Mouse (Mus musculus) A20 (cell line): ENCODE measurements around the gene Ndufs8.

Source experiments
- DNase-seq: peaks from one replicate; pipeline ENCODE4 v3.0.0-alpha.2; 2011; ENCODE audit warnings: low read depth, low spot score

Gene Ndufs8

DNA sequence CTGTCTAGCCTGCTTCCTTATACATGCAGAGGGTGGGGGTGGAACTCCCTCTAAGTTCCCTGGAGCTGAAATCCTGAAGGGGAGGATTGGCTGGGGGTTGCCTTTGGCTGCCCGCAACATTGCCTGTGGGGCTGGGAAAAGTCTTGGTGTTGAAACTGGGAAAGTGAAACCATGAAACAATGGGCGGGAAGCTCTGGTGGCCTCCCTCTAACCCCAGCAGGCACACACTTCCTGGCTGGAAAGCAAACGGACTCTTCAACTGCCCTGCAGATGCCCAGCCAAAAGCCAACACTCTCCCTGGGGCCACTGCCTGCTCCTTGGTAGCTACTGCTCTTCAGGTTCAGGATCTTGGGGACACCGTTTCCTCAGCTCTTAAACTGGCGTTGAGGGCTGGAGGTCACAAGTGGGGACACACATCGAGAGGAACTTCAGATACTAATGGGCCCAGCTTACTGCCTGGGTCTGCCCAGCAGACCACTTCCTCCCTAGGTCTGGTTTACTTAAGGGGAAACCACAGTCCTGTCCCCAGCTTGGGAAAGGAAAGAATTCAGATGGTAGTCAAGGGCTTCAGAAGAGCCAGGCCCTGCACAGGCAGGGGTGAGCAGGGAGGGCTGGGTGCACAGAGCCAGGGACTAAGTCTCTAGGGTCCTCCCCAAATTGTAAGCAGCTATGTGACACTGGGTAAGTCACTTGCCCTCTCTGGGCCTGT lies 7.2 kb downstream of the Ndufs8 start:
- DNase-seq = peak; percentile 52

DNA sequence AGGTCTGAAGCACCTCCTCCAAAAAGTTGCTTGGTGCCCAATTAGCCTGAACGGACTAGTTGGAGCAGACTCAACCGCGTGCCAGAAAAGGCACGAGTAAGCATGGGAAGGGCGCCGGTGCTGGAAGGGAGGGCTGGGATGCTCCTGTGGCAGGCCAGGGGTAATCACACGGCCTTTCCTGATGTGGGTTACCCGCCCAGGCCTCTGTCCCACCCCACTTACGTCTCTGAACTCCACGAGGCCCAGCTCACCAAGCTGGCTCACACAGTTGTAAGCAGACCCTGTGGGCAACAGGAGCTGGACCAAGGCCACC lies 8.3 kb downstream of the Ndufs8 start:
- DNase-seq = no peak

DNA sequence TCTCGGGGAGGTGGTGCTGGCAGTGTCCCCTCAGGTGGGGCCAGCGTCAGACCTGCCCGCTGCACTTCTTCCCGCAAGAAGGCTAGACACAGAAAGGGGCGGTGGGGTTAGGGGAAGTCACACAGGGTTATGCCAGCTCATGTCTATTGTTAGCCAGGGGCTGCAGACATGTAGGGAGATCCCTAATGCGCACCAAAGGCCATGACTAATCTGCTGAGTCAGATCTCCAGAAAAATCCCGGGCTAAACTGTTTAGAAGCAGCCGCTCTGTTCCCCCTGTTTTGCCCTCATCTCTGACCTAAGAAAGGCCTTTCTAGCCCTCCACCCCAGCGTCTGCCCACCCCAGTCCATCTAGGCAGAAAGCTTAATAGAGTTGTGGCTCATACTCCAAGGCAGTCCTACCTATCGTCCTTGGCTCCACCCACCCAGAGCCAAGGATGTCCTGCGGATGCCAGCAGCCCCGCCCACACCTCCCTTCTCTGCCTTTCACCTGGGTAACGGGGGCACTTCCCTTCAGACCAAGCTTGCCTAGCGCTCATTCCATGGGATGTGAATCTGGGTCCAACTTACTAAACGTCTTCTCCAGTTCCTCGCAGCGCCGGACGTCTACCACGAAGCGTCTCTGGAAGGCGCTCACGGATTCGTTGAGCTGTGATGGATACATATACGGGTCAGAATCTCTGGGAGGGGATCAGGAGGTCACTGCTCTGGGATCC lies 8.8 kb downstream of the Ndufs8 start:
- DNase-seq = no peak

DNA sequence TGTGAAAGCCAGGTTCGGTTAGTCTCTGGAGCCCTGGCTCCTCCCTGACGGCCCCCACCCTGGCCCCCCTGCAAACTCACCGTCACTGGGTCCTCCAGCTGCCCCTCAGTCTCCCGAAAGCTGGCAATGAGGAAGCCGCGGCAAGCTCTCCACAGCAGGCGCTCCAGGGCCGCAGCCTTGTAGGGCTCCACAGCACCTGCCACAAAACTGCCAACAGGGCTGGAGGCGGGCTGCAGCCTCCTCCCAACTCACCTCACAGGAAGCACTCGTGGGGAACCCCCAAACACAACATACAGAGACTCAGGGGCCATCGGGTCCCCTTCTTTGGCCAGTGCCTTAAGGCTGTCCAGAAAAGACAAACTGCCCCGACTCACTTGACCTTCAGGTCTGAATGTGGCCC lies 9.6 kb downstream of the Ndufs8 start:
- no peak for DNase-seq

DNA sequence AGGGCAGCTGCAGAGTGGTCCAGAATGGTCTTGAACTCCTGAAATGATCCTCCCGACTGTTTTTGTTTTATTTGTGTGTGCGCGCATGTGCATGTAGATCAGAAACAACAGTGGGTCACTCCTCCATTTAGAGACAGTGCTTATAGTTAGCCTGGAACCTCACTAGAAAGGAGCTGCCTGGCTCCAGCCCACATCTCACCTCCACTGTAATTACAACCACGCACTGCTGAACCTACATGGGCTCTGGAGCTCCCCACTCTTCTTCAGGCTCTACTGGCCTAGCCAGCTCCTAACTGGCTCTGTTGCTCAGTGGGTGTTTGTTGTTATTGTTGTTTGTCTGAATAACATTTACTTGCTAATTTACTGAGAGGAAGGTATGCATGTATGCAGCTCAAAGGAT lies 13.0 kb downstream of the Ndufs8 start:
- no peak for DNase-seq

DNA sequence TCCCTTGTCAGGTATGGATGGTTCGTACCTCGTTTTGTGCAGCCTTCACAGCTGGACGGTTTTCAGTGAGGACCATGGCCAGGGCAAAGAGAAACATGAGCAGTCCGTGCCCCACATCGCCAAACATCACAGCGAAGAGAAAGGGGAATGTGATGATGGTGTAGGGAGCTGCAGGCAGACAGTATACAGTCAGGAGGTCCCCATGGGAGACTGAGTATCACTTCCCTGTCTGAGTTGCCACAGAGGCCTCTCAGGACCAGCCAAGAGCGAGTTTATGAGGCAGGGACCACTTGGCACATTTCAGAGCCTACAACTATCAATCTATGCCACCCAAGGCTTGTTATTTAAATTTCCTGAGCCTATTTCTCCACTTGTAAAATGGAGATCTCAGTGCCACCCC lies 13.6 kb downstream of the Ndufs8 start:
- DNase-seq = peak; percentile 73

DNA sequence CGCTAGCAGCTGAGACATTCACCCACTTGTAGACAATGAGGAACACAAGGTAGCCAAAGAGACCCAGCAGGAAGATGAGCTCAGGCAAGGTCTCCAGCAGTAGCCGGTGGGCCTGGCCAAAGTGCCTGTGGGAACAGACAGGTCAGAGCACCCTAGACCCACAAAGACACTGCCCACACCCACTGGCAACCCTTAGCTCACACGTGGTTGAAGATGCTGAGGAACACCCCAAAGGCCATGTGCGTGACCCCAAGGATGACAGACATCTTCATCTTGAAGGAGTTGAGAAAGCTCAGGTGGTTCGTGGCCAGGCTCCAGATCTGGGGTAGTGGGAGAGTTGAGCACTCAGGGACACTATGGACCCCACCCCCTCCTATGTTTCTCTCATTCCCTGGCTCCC lies 15.0 kb downstream of the Ndufs8 start:
- DNase-seq = no peak

DNA sequence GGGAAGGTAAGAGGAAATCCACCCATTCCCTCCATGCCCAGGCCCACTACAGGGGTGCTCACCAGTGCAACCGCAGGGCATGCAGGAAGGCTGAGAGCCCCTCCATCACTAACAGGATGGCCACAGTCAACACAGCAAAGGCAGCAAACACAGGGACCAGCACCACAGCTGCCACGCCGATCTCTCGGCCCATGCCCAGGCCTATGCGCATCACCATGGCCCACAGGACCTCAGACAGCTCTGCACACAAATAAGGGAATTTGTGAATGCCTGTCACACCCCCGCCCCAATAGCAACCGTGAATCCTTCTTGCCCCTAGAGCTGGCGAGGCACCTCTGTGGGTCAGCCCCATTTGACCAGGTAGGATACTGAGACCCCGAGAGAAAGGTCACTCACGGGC lies 16.4 kb downstream of the Ndufs8 start:
- DNase-seq = no peak

DNA sequence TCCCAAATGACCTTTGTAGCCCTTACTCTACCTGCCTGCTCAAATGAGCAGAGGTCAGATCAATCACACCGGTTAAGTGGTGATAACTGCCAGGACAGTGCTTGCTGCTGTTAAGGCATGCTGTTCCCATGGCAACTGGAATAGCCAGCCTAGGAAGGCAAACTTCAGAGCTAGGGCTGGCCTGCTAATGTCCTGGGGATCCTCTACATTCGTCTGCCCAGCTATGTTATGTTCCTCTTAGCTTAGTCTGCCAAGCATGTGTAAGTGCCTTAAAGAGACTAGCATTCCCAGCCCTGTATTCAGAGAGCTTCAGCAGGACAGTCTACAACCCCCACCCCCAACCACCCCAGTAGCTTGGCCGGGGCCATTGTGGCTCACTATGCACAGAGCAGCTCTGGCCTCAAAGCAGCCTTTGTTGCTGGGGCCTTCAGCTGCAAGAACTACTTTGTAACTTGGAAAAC lies 17.4 kb downstream of the Ndufs8 start:
- no peak for DNase-seq

DNA sequence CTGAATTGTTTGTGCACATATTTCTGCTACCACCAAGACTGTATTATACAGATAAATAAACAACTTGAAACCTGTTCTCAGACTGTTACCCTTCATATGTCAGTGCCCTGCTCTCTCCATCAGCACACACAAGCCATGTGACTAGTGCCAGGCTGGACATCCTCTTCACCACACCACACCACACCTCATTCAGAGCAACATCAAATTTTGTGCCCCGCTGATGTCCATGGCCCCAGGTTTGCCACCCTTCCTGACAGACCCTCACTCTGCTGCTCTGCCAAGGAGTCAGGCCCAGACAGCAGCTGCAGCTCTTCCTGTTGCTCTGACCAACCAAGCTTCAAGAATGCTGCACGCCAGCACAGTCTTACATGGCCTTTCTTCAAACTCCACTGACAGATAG lies 18.3 kb downstream of the Ndufs8 start:
- DNase-seq = no peak

DNA sequence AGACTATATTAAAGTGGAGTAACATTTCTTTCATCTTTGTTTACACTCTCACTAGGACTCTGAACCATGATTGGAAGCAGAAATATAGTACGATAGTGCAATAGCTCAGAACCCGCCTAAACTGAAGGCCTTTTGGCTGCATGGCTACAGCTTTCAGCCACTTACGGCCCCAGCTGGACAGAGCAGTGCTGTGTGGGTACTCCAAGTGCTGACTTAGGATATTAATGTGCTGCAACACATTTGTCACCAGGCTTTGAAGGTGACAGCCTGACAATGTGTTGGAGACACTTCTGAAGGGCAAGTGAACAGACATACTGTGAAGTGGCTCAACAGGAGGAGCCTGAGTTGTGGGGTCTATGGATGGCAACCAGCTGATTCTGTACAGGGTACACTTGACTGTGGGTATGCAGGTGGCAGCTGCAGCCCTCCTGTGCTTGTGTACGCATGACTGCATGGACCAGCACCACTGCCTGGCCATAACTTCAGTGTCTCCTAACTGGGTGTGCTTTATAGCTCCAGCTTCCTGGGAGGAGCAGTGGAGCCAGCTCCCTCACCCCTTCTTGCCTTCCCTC lies 18.9 kb downstream of the Ndufs8 start:
- no peak for DNase-seq

DNA sequence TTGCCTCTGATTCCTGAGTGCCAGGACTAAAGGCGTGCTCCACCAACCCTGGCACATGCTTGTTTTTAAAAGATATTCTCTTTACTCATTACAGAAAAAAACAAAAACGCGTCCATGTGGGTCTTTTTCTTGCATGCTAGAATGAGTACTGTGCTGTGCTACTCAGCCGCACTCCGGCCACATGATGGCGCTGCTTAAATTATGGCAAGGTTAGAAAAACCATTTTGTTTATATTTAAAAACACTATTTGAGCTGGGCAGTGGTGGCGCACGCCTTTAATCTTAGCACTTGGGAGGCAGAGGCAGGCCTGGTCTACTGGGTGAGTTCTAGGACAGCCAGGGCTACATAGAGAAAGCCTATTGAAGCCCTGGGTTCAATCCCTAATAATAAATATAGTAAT lies 22.4 kb downstream of the Ndufs8 start:
- peak; percentile 48 for DNase-seq

DNA sequence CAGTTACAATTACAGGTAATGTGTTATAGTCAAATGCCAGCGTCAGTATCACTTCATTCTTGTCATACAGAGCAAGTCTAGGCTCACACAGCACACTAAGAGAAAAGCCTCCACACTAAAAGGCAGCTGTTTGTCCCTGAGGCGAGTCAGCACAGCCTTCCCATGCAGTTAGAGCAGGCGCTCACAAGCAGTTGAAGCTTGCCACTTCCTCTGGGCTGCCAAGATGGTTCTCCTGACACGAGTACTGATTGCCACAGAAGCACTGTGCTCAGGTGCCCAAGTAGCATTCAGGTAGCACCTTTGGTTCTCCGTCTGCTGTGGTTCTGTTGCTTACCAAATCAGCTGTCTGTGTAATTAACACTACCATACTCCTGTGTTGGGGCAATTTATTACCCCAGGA lies 23.5 kb downstream of the Ndufs8 start:
- no peak for DNase-seq

DNA sequence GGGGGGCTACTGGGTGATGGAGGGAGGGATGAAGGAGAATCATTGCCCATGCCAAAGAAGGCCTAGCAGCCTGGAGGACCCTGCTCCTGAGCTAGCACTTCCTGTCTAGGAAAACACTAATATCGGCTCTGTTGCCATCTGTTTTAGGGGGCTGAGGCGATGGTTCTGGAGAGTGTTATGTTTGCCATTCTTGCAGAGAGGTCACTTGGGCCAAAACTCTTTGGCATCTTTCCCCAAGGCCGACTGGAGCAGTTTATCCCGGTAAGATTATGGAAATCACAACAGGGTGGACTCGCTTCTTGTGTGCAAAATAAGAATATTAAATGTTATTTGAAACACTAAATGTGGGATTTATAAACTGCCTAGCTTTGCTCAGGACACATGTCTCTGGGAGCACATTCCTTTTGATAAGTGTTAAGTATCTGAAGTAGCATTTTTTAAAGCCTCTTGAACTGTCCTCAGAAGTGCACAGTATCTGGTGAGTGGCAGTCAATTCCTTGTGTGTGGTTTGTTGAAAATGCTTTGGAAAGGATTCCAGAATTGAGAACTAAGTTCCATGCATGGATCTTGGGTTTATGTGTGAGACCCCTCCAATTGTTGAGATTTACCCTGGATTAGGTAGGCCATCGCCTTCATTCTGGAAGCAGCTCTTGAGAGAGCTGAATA lies 28.1 kb downstream of the Ndufs8 start:
- DNase-seq = no peak

DNA sequence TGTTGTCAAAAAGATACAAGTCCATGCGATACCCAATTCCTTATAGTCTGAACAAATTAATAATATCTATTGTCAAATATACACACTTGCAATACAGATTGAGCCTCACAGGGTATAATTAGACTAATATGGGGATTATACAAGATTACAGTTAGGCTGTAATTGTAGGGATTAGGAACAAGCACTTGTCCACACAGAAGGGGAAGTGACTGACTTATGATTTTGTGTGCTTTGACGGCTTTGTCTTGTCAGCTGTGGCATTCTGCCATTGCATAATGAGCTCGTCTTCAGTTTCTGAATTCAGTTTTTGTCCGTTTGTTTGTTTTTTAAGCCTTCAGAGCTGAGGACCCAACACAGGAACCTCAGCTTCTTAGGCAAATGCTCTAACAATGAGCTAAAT lies 30.4 kb downstream of the Ndufs8 start:
- DNase-seq = no peak

DNA sequence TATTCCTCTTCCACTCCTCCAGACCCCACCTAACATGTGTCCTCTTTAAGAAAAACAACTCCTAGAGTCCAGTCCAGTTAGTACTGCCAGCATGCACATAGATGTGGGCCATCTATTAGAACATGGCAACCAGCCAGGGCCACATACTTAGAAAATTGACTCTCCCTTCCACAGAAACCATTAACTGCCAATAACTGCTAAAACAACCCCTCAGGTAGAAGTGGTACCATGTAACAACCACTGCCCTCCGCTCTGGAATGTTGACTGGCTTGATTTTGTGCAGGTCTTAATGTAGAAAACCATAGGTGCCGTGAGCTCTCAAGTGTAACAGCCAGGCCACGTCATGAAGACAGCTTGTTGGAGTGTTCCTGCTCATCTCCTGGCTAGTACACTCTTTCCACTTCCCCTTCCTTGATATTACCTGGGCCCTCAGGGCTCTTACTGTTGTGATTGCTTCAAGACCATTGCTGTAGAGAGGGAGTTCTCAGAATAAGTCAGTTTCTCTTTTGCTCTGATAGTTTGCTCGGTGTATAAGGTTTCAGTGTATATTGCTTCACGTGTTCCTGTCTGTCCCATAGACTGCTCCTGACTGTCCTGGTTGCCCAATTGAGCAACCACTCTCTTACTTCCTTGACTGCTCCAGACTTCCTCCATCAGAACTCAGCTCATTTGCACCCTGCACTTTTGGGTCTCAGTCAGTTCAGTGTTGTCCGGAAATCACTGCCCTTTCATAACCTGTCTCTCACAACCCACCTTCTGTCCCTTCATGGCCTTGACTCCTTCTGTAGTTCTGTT lies 32.3 kb downstream of the Ndufs8 start:
- DNase-seq = no peak

DNA sequence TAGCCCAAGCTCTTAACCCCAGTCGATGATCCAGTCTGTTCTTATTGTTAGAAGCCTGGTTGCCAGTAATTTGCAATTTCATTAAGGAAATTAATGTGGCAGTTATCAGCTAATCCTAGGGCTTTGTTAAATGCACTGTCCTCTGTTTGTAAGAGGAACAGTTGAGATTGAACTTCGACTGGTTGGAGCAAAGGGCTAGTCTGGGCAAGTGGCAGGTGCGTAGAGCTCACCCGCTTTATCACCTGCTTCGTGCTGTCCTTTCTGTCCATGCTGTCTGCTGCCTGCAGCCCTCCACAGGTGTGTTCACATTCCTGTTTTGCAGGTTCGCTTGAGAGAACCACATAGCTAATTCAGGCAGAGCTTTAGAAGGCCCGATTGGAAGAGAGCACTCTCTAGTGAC lies 37.5 kb downstream of the Ndufs8 start:
- DNase-seq = no peak

DNA sequence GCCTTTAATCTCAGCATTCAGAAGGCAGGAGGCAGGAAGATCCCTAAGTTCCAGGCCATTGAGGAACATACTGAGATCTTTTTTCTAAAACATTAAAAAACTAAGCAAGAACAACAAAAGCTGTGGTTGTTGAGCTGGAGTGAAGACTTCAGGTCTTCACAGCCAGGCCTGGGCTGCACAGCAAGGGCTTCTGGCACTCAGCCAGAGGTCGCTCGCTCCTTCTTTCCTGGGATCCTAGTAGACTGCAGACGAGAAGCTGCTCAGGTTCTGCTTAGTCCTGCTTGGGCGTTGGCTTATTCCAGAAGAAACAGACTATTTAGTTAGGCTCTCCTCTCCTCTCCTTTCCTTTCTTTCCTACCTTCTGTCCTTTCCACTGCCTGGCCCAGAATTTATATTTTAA lies 40.2 kb downstream of the Ndufs8 start:
- DNase-seq = no peak

DNA sequence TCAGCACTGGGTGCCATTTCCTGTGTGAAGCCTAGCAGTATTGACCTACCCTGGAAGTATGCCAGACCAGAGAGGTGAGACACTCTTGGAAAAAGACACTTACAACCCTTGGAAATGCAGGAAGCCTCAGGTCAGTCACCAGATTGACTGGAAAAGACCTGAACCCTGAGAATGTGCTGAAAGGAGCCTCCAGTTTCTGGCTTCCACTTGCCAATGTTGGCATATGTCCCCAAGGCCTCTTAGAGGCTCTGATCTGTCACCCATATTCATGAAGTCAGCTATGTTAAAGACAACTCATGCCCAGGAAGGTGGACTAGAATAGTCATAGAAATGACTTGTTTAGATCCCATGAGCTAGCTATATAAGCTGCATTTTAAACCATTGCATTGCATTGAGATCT lies 41.1 kb downstream of the Ndufs8 start:
- DNase-seq = no peak

DNA sequence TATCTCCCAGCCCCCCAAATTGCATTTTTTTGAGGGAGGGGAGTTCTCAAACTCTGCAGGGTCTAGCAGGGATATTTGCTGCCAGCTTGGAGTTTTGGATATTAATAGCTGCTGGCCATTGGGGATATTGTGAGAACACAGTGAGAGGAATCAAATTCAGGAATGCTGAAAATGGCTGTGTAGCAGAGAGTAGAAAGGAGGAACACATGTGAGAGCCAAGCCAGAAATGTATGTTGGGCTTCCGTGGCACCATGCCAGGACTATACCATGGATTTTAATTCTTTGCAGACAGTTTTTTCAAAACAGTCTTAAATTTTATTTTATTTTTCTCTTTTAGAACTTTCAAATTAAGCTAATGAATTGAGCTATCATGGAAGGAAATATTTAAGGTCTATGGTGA lies 44.3 kb downstream of the Ndufs8 start:
- DNase-seq = no peak

DNA sequence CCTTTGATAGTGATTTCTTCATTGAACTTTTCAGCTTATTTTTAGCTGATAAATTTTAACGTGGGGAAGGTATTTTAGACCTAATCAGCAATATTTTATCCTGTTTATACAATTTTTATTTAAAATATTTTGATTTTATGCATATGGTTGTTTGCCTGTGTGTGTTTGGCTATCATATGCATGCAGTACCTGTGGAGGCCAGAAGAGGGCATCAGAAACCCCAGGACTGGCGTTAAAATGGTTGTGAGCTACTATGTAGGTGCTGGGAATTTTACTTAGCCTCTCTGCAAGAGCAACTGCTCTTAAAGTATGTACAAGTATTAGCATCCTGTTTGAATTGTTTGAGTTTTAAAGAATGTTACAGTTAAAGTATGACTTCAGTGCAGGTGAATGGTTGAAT lies 47.6 kb downstream of the Ndufs8 start:
- no peak for DNase-seq

DNA sequence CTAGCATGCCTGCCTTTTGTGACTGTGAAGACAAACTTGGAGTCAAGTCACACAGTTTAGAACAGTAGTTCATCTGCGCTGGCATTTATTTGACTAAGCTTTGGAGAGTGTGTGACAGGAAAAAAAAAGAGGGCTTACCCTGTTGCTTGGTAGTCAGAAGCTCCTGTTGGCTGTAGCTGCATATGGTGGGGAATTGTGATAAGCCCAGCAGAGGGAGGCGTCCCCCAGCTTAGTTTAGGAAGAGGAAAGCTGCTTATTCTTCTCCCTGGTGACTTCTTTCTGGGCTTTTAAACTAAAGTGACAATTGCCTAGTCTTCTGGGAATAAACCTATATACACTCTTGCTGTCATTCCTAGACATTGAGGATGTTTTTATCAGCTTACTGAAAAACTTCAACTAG lies 49.9 kb downstream of the Ndufs8 start:
- no peak for DNase-seq
